Mouse (Mus musculus) heart, embryonic 11.5 days (tissue): ENCODE results near the gene Zfp74. TPM values are rescaled to one million over a fixed set of nuclear protein-coding genes. Genes with fewer than 3 reads are reported as not detected.

Source experiments
- ATAC-seq: fragments of 200-750 bp; cut with Nextera tagmentation; replicated peaks from 2 replicates; pipeline ENCODE4 v1.8.0; 2017; ENCODE audit warnings: moderate library complexity; ENCODE audit not compliant: insufficient number of reproducible peaks, low FRiP score, low TSS enrichment
- H3K27ac ChIP-seq: fragments of 300-500 bp; sonication (generic); 2 replicates; pipeline ENCODE4 v1.5.1; 2014; ENCODE audit warnings: mild to moderate bottlenecking, low read depth, low read length
- H3K27me3 ChIP-seq: fragments of 300-500 bp; sonication (generic); 2 replicates; pipeline ENCODE4 v1.6.1; 2014; ENCODE audit warnings: mild to moderate bottlenecking, low read length, mixed read lengths; ENCODE audit not compliant: control insufficient read depth, insufficient read depth
- H3K36me3 ChIP-seq: fragments of 300-500 bp; sonication (generic); 2 replicates; pipeline ENCODE4 v1.6.1; 2014; ENCODE audit warnings: mild to moderate bottlenecking, low read length, moderate library complexity, mixed read lengths; ENCODE audit not compliant: control insufficient read depth, insufficient read depth
- H3K4me1 ChIP-seq: fragments of 300-500 bp; sonication (generic); 2 replicates; pipeline ENCODE4 v1.6.1; 2014; ENCODE audit warnings: low read length; ENCODE audit not compliant: control insufficient read depth, insufficient read depth
- H3K4me2 ChIP-seq: fragments of 300-500 bp; sonication (generic); 2 replicates; pipeline ENCODE4 v1.6.1; 2014; ENCODE audit warnings: mild to moderate bottlenecking, moderate library complexity
- H3K4me3 ChIP-seq: fragments of 300-500 bp; sonication (generic); 2 replicates; pipeline ENCODE4 v1.5.1; 2014; ENCODE audit warnings: low read depth, low read length
- H3K9ac ChIP-seq: fragments of 300-500 bp; sonication (generic); 2 replicates; pipeline ENCODE4 v1.6.1; 2014; ENCODE audit warnings: mild to moderate bottlenecking, low read depth, low read length, moderate library complexity
- H3K9me3 ChIP-seq: fragments of 300-500 bp; sonication (generic); replicated peaks from 2 replicates; pipeline ENCODE4 v1.6.1; 2016; ENCODE audit warnings: low read length; ENCODE audit not compliant: control insufficient read depth
- WGBS: fragments of 180-500 bp; shearing (Covaris S2); extraction: QIAGEN DNeasy Blood & Tissue Kit; methylation state at CpG from one replicate; pipeline ENCODE4 v1.1.7; 2014; ENCODE audit not compliant: insufficient replicate concordance; 5-methylcytosine and 5-hydroxymethylcytosine counted together
- polyA plus RNA-seq: library from polyadenylated mRNA; unstranded; fragments of >200 nt; fragmentation: Nextera tagmentation; extraction: Ambion mirVana; gene quantifications from 2 replicates; pipeline ENCODE4 v1.2.1, GENCODE M21; 2014

Zfp74 gene
- polyA plus RNA-seq, 1 experiment from 2014 or later: 10.0 TPM

GRCm38 (mm10) chr7:29942740-29943139 lies 11.1 kb downstream of the Zfp74 start:
- Histone ChIP-seq H3K27me3 (no peaks in the 10 kb centered on the region), H3K36me3 (0 out of 2 replicates have a peak, but pooled peaks cover 3% of the 10 kb centered on the region), H3K4me2 (no peak overlapping the region), H3K9me3 (no peaks in the 10 kb centered on the region), H3K4me1 (no peaks in the 10 kb centered on the region), H3K9ac (no peak overlapping the region), H3K4me3 (no peak overlapping the region), H3K27ac (no peak overlapping the region)
- WGBS: 47% methylated on average over 2 of the region's 2 CpGs
- ATAC-seq: no peak

- no peak overlapping the region for H3K9ac ChIP-seq
- 81% methylated on average over 11 of the region's 11 CpGs for WGBS
- ATAC-seq: no peak
- H3K4me2 ChIP-seq: no peak overlapping the region
- no peaks in the 10 kb centered on the region for H3K27me3 ChIP-seq
- H3K36me3 ChIP-seq: peaks cover 10% of the 10 kb centered on the region; the same call in 1 of the 2 replicates
- no peak overlapping the region for H3K27ac ChIP-seq
- H3K4me3 ChIP-seq: no peak overlapping the region
- no peaks in the 10 kb centered on the region for H3K9me3 ChIP-seq
- H3K4me1 ChIP-seq: no peaks in the 10 kb centered on the region
Observed at GRCm38 (mm10) chr7:29941027-29941426, 12.9 kb downstream of the Zfp74 start.

DNA sequence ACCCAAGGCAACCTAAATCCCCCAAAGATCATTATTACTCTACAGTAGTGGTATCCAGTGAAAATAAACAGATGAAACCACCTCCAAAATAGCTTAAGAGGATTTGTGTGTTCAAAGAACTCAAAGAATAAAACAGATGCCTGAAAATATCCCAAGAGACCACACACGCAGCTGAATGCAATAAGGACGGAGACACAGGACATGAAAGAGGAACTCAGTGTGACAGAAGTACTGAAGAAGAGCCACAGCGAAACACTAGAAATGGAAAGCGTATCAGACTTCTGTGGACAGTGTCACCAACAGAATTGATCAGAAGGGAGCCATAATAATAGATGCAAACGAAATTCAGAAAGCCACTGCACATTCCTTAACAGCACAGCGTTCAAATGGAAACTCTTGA lies 15.0 kb downstream of the Zfp74 start:
- H3K4me1 ChIP-seq: no peaks in the 10 kb centered on the region
- 79% methylated on average over 6 of the region's 6 CpGs for WGBS
- H3K27ac ChIP-seq: no peak overlapping the region
- no peak for ATAC-seq
- no peak overlapping the region for H3K4me3 ChIP-seq
- no peak overlapping the region for H3K9ac ChIP-seq
- peaks cover 28% of the 10 kb centered on the region for H3K36me3 ChIP-seq
- H3K4me2 ChIP-seq: no peak overlapping the region
- no peaks in the 10 kb centered on the region for H3K9me3 ChIP-seq
- no peaks in the 10 kb centered on the region for H3K27me3 ChIP-seq

DNA sequence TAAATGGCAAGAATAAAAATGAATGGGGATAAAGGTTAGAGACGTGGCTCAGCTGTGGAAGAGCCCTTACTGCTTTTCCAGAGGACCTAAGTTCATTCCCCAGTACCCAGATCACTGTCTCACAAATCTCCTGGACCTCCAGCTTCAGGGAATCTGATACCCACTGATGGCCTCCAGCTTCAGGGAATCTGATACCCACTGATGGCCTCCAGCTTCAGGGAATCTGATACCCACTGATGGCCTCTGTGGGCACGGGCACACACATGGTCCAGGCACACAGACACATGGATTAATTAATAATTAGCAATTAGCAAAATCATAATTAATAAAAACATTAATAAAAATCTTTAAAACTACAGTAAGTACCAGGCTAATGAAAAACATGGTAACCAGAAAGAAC lies 31.1 kb downstream of the Zfp74 start:
- H3K36me3 ChIP-seq: no peaks in the 10 kb centered on the region
- H3K27ac ChIP-seq: no peak overlapping the region
- no peaks in the 10 kb centered on the region for H3K9me3 ChIP-seq
- H3K4me1 ChIP-seq: peaks cover 3% of the 10 kb centered on the region
- no peak overlapping the region for H3K9ac ChIP-seq
- WGBS: 69% methylated on average over 2 of the region's 2 CpGs
- ATAC-seq: no peak
- no peaks in the 10 kb centered on the region for H3K27me3 ChIP-seq
- H3K4me2 ChIP-seq: no peak overlapping the region
- no peak overlapping the region for H3K4me3 ChIP-seq

- no peak for ATAC-seq
- Histone ChIP-seq H3K36me3 (no peaks in the 10 kb centered on the region), H3K27ac (no peak overlapping the region)
Observed at GRCm38 (mm10) chr7:29921439-29922093, 32.3 kb downstream of the Zfp74 start.

GRCm38 (mm10) chr7:29918062-29918453 lies 35.8 kb downstream of the Zfp74 start:
- peak overlapping the region; percentile 43; the same call in 1 of the 2 replicates for H3K9ac ChIP-seq
- H3K36me3 ChIP-seq: peaks cover 28% of the 10 kb centered on the region
- peaks cover 8% of the 10 kb centered on the region for H3K9me3 ChIP-seq
- ATAC-seq: no peak
- H3K4me3 ChIP-seq: no peak overlapping the region
- peak overlapping the region; percentile 74 for H3K27ac ChIP-seq
- 79% methylated on average over 4 of the region's 4 CpGs for whole genome bisulfite sequencing
- H3K4me1 ChIP-seq: peaks cover 4% of the 10 kb centered on the region
- H3K27me3 ChIP-seq: no peaks in the 10 kb centered on the region
- H3K4me2 ChIP-seq: peak overlapping the region; percentile 31

More at GRCm38 (mm10) chr7:29921439-29922093, 32.3 kb downstream of the Zfp74 start:
- Histone ChIP-seq H3K4me1 (peaks cover 4% of the 10 kb centered on the region), H3K27me3 (no peaks in the 10 kb centered on the region), H3K9me3 (no peaks in the 10 kb centered on the region), H3K4me3 (no peak overlapping the region), H3K9ac (no peak overlapping the region), H3K4me2 (no peak overlapping the region)
- 63% methylated on average over 6 of the region's 6 CpGs for WGBS

DNA sequence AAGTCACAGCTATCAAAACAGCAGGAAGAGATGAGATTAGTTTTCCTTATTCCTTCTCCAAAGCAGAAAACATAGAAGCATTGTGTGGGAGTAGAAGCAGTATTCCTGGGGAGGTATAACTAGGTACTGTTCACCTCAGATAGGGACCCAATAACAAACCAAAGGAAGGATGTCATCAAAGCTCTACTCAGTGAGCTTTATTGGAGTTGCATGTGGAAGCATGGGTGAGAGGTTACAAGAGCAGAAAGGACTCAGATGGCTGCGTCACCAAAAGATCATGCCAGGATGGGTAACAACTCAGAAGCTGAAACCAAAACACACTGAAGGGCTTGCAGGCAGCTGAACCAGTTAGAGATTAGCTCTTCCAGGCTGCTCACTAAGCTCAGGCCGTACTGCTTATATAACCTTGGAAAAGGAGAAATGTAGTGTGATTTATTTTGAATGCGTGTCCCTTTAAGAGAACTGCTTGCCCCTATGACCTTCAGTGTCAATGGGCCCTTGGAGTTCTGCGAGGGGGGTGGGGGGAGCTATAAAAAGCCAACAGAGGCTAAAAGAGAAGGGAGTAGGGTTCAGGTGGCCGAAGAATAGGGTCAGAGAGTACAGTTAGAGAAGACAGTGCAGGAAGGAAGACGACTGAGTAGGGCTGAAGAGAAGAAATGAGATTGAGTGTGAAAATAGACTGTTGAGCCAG lies 36.4 kb downstream of the Zfp74 start:
- 41% methylated on average over 6 of the region's 6 CpGs for WGBS
- H3K36me3 ChIP-seq: peaks cover 31% of the 10 kb centered on the region

DNA sequence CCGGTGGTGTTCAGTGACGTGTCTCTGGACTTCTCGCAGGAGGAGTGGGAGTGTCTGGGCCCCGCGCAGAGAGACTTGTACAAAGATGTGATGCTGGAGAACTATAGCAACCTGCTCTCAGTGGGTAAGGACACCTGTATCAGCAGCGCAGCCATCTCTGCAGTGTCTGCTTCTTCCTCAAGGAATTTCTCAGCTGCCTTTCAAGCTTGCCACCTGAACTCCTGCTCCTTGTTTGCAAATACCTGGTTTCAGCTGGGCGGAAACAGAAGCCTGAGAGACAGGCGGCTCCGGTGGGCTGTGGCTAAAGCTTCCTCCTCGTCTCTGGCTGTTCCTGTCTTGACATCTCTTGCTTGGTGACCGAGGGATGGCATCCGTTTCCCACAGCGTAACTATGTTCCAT lies 41.7 kb downstream of the Zfp74 start:
- 86% methylated on average over 13 of the region's 13 CpGs for WGBS
- peaks cover 9% of the 10 kb centered on the region for H3K4me1 ChIP-seq
- no peaks in the 10 kb centered on the region for H3K27me3 ChIP-seq
- H3K9me3 ChIP-seq: peaks cover 8% of the 10 kb centered on the region
- H3K9ac ChIP-seq: no peak overlapping the region
- no peak overlapping the region for H3K4me3 ChIP-seq
- no peak overlapping the region for H3K27ac ChIP-seq
- ATAC-seq: no peak
- H3K4me2 ChIP-seq: no peak overlapping the region
- peaks cover 37% of the 10 kb centered on the region for H3K36me3 ChIP-seq

More for the DNA sequence above, 36.4 kb downstream of the Zfp74 start:
- H3K9ac ChIP-seq: peak overlapping the region; percentile 43; the same call in 1 of the 2 replicates
- no peak for ATAC-seq
- H3K4me3 ChIP-seq: no peak overlapping the region
- peaks cover 8% of the 10 kb centered on the region for H3K9me3 ChIP-seq
- peak overlapping the region; percentile 74 for H3K27ac ChIP-seq
- peak overlapping the region; percentile 31 for H3K4me2 ChIP-seq
- H3K27me3 ChIP-seq: no peaks in the 10 kb centered on the region
- peaks cover 4% of the 10 kb centered on the region for H3K4me1 ChIP-seq
